Mouse (Mus musculus) embryonic facial prominence, embryonic 10.5 days (tissue): ENCODE data around the gene Osbpl6. TPM values are rescaled to one million over a fixed set of nuclear protein-coding genes. Genes with fewer than 3 reads are reported as not detected.

Experiments
- DNase-seq: peaks from one replicate; pipeline ENCODE4 v3.0.0-alpha.2; 2017; ENCODE audit warnings: low spot score
- H3K27ac ChIP-seq: fragments of 300-500 bp; sonication (generic); replicated peaks from 2 replicates; pipeline ENCODE4 v1.5.1; 2016; ENCODE audit warnings: mild to moderate bottlenecking
- H3K27me3 ChIP-seq: fragments of 300-500 bp; sonication (generic); replicated peaks from 2 replicates; pipeline ENCODE4 v1.6.1; 2016; ENCODE audit warnings: low read depth, mild to moderate bottlenecking; ENCODE audit not compliant: poor library complexity, severe bottlenecking
- H3K36me3 ChIP-seq: fragments of 300-500 bp; sonication (generic); replicated peaks from 2 replicates; pipeline ENCODE4 v1.6.1; 2016; ENCODE audit warnings: mild to moderate bottlenecking, moderate library complexity
- H3K4me1 ChIP-seq: fragments of 300-500 bp; sonication (generic); 2 replicates; pipeline ENCODE4 v1.6.1; 2016
- H3K4me3 ChIP-seq: fragments of 300-500 bp; sonication (generic); 2 replicates; pipeline ENCODE4 v1.5.1; 2016; ENCODE audit warnings: mild to moderate bottlenecking, moderate library complexity
- H3K9me3 ChIP-seq: fragments of 300-500 bp; sonication (generic); 2 replicates; pipeline ENCODE4 v1.6.1; 2016; ENCODE audit warnings: mild to moderate bottlenecking
- WGBS: fragments of 180-500 bp; shearing (Covaris S2); methylation state at CpG from one replicate; pipeline ENCODE4 v1.1.7; 2016; 5-methylcytosine and 5-hydroxymethylcytosine counted together
- polyA plus RNA-seq: library from polyadenylated mRNA; unstranded; fragments of >200 nt; fragmentation: Nextera tagmentation; extraction: Ambion mirVana; gene quantifications from 2 replicates; pipeline ENCODE4 v1.2.1, GENCODE M21; 2016

The Osbpl6 gene
- polyA plus RNA-seq, 1 experiment from 2014 or later, result 13.5 TPM

GRCm38 (mm10) chr2:76430539-76430938, 24.2 kb downstream of the Osbpl6 start:
- Histone ChIP-seq H3K9me3 (no peaks in the 10 kb centered on the region), H3K27me3 (no peaks in the 10 kb centered on the region), H3K4me1 (peaks cover 12% of the 10 kb centered on the region), H3K36me3 (no peaks in the 10 kb centered on the region), H3K27ac (no peak overlapping the region), H3K4me3 (no peak overlapping the region)
- no peak for DNase-seq
- 95% methylated on average over 3 of the region's 3 CpGs for WGBS

GRCm38 (mm10) chr2:76434224-76434623, 27.9 kb downstream of the Osbpl6 start:
- Histone ChIP-seq H3K4me3 (no peak overlapping the region), H3K4me1 (peaks cover 14% of the 10 kb centered on the region), H3K27ac (no peak overlapping the region), H3K27me3 (no peaks in the 10 kb centered on the region), H3K9me3 (no peaks in the 10 kb centered on the region), H3K36me3 (no peaks in the 10 kb centered on the region)
- 79% methylated on average over 7 of the region's 7 CpGs for WGBS
- DNase-seq, result no peak

- 88% methylated on average over 7 of the region's 7 CpGs for WGBS
- no peak overlapping the region for H3K4me3 ChIP-seq
- no peaks in the 10 kb centered on the region for H3K9me3 ChIP-seq
- no peaks in the 10 kb centered on the region for H3K27me3 ChIP-seq
- H3K4me1 ChIP-seq, result peaks cover 17% of the 10 kb centered on the region
- H3K27ac ChIP-seq, result no peak overlapping the region
- H3K36me3 ChIP-seq, result no peaks in the 10 kb centered on the region
- no peak for DNase-seq
Observed at GRCm38 (mm10) chr2:76435667-76436239, 29.4 kb downstream of the Osbpl6 start.

- 90% methylated on average over 2 of the region's 2 CpGs for WGBS
- H3K36me3 ChIP-seq, result no peaks in the 10 kb centered on the region
Observed at GRCm38 (mm10) chr2:76437372-76437771, 31.1 kb downstream of the Osbpl6 start.

GRCm38 (mm10) chr2:76439540-76439939, 33.2 kb downstream of the Osbpl6 start:
- 54% methylated on average over 2 of the region's 2 CpGs for WGBS
- Histone ChIP-seq H3K27ac (no peak overlapping the region), H3K36me3 (no peaks in the 10 kb centered on the region), H3K4me3 (no peak overlapping the region), H3K27me3 (no peaks in the 10 kb centered on the region), H3K4me1 (peaks cover 16% of the 10 kb centered on the region), H3K9me3 (no peaks in the 10 kb centered on the region)
- no peak for DNase-seq

More at GRCm38 (mm10) chr2:76437372-76437771, 31.1 kb downstream of the Osbpl6 start:
- H3K27ac ChIP-seq, result no peak overlapping the region
- no peak for DNase-seq
- H3K4me3 ChIP-seq, result no peak overlapping the region
- peaks cover 16% of the 10 kb centered on the region for H3K4me1 ChIP-seq
- H3K27me3 ChIP-seq, result no peaks in the 10 kb centered on the region
- H3K9me3 ChIP-seq, result no peaks in the 10 kb centered on the region

- no peaks in the 10 kb centered on the region for H3K36me3 ChIP-seq
- H3K4me1 ChIP-seq, result peaks cover 16% of the 10 kb centered on the region
- H3K4me3 ChIP-seq, result no peak overlapping the region
- no peaks in the 10 kb centered on the region for H3K27me3 ChIP-seq
- H3K27ac ChIP-seq, result no peak overlapping the region
- 73% methylated on average over 3 of the region's 3 CpGs for WGBS
- DNase-seq, result no peak
- H3K9me3 ChIP-seq, result no peaks in the 10 kb centered on the region
Observed at GRCm38 (mm10) chr2:76442086-76442485, 35.8 kb downstream of the Osbpl6 start.

- Histone ChIP-seq H3K4me3 (no peak overlapping the region), H3K36me3 (no peaks in the 10 kb centered on the region), H3K4me1 (no peaks in the 10 kb centered on the region), H3K27ac (no peak overlapping the region), H3K27me3 (no peaks in the 10 kb centered on the region), H3K9me3 (no peaks in the 10 kb centered on the region)
- WGBS, result 76% methylated on average over 6 of the region's 6 CpGs
- DNase-seq, result no peak
Observed at GRCm38 (mm10) chr2:76449836-76450355, 43.6 kb downstream of the Osbpl6 start.

- 96% methylated on average over 5 of the region's 5 CpGs for WGBS
- no peak overlapping the region for H3K4me3 ChIP-seq
- no peaks in the 10 kb centered on the region for H3K36me3 ChIP-seq
- H3K27ac ChIP-seq, result no peak overlapping the region
- H3K27me3 ChIP-seq, result no peaks in the 10 kb centered on the region
- H3K4me1 ChIP-seq, result 0 out of 2 replicates have a peak, but pooled peaks cover 3% of the 10 kb centered on the region
- no peaks in the 10 kb centered on the region for H3K9me3 ChIP-seq
- no peak for DNase-seq
Observed at GRCm38 (mm10) chr2:76466723-76467122, 60.4 kb downstream of the Osbpl6 start.

- H3K27ac ChIP-seq, result no peak overlapping the region
- H3K4me3 ChIP-seq, result no peak overlapping the region
- no peak for DNase-seq
- no peaks in the 10 kb centered on the region for H3K27me3 ChIP-seq
- H3K36me3 ChIP-seq, result no peaks in the 10 kb centered on the region
- 0 out of 2 replicates have a peak, but pooled peaks cover 3% of the 10 kb centered on the region for H3K4me1 ChIP-seq
- H3K9me3 ChIP-seq, result no peaks in the 10 kb centered on the region
- 79% methylated on average over 8 of the region's 8 CpGs for WGBS
Observed at GRCm38 (mm10) chr2:76468204-76468603, 61.9 kb downstream of the Osbpl6 start.

GRCm38 (mm10) chr2:76469091-76469750, 62.9 kb downstream of the Osbpl6 start:
- H3K27ac ChIP-seq, result no peak overlapping the region
- H3K36me3 ChIP-seq, result no peaks in the 10 kb centered on the region
- H3K4me3 ChIP-seq, result no peak overlapping the region
- no peaks in the 10 kb centered on the region for H3K27me3 ChIP-seq
- H3K9me3 ChIP-seq, result no peaks in the 10 kb centered on the region
- 0 out of 2 replicates have a peak, but pooled peaks cover 3% of the 10 kb centered on the region for H3K4me1 ChIP-seq
- 86% methylated on average over 6 of the region's 6 CpGs for WGBS
- no peak for DNase-seq

- Histone ChIP-seq H3K27ac (no peak overlapping the region), H3K27me3 (no peaks in the 10 kb centered on the region), H3K4me3 (no peak overlapping the region), H3K9me3 (no peaks in the 10 kb centered on the region), H3K4me1 (0 out of 2 replicates have a peak, but pooled peaks cover 3% of the 10 kb centered on the region), H3K36me3 (no peaks in the 10 kb centered on the region)
- no peak for DNase-seq
- WGBS, result 82% methylated on average over 8 of the region's 8 CpGs
Observed at GRCm38 (mm10) chr2:76469751-76470099, 63.4 kb downstream of the Osbpl6 start.

- no peak for DNase-seq
- no peaks in the 10 kb centered on the region for H3K36me3 ChIP-seq
- H3K27me3 ChIP-seq, result no peaks in the 10 kb centered on the region
- H3K9me3 ChIP-seq, result no peaks in the 10 kb centered on the region
- H3K4me1 ChIP-seq, result 0 out of 2 replicates have a peak, but pooled peaks cover 3% of the 10 kb centered on the region
- WGBS, result 88% methylated on average over 9 of the region's 9 CpGs
- no peak overlapping the region for H3K27ac ChIP-seq
- H3K4me3 ChIP-seq, result no peak overlapping the region
Observed at GRCm38 (mm10) chr2:76470391-76470790, 64.1 kb downstream of the Osbpl6 start.

- 44% methylated on average over 1 of the region's 1 CpGs for WGBS
- DNase-seq, result no peak
- peaks cover 16% of the 10 kb centered on the region for H3K4me1 ChIP-seq
- H3K4me3 ChIP-seq, result no peak overlapping the region
- H3K27ac ChIP-seq, result no peak overlapping the region
- H3K27me3 ChIP-seq, result no peaks in the 10 kb centered on the region
- H3K36me3 ChIP-seq, result no peaks in the 10 kb centered on the region
- no peaks in the 10 kb centered on the region for H3K9me3 ChIP-seq
Observed at GRCm38 (mm10) chr2:76475788-76476187, 69.5 kb downstream of the Osbpl6 start.
